Mouse (Mus musculus) liver, adult 2 months (tissue): ENCODE measurements at regions not wholly inside any gene's neighbourhood (a gene's known extent, or its start where the extent isn't known, plus 50 kb on each side); places are given as distances from the start of the nearest gene placed in this dataset.

Experiments used
- DNase-seq: peaks from one replicate; pipeline ENCODE4 v3.0.0-alpha.2; 2011; ENCODE audit warnings: low read depth, low spot score; ENCODE audit errors: extremely low read depth
- H3K27ac ChIP-seq: fragments of 200-500 bp; replicated peaks from 2 replicates; pipeline ENCODE4 v1.5.1; 2012; ENCODE audit warnings: low read depth, mild to moderate bottlenecking, control low read depth, inconsistent platforms, low read length; ENCODE audit not compliant: insufficient read depth
- H3K27me3 ChIP-seq: fragments of 200-500 bp; 2 replicates; pipeline ENCODE4 v1.6.1; 2012; ENCODE audit warnings: mild to moderate bottlenecking, moderate library complexity, low read length, inconsistent platforms; ENCODE audit not compliant: control insufficient read depth, insufficient read depth
- H3K36me3 ChIP-seq: fragments of 200-500 bp; 2 replicates; pipeline ENCODE4 v1.6.1; 2012; ENCODE audit warnings: low read length, inconsistent platforms; ENCODE audit not compliant: control insufficient read depth, insufficient read depth
- H3K4me1 ChIP-seq: fragments of 200-500 bp; 2 replicates; pipeline ENCODE4 v1.6.1; 2011; ENCODE audit warnings: low read length; ENCODE audit not compliant: control insufficient read depth, insufficient read depth
- H3K4me3 ChIP-seq: fragments of 200-500 bp; 2 replicates; pipeline ENCODE4 v1.5.1; 2011; ENCODE audit warnings: low read depth, mild to moderate bottlenecking, control low read depth, low read length, moderate library complexity; ENCODE audit not compliant: insufficient read depth
- H3K79me2 ChIP-seq: fragments of 200-500 bp; 2 replicates; pipeline ENCODE4 v1.6.1; 2012; ENCODE audit warnings: inconsistent platforms, mild to moderate bottlenecking, low read length, moderate library complexity; ENCODE audit not compliant: control insufficient read depth, insufficient read depth
- H3K9ac ChIP-seq: fragments of 200-500 bp; 2 replicates; pipeline ENCODE4 v1.6.1; 2012; ENCODE audit warnings: low read depth, mild to moderate bottlenecking, control low read depth, inconsistent platforms, low read length
- CTCF ChIP-seq: fragments of 200-500 bp; IDR thresholded peaks from 2 replicates; pipeline ENCODE4 v1.5.1; 2011; ENCODE audit warnings: low read depth, low read length, control low read depth
- POLR2A ChIP-seq: fragments of 200-500 bp; IDR thresholded peaks from 2 replicates; pipeline ENCODE4 v1.6.1; 2011; ENCODE audit warnings: low read length, control low read depth; ENCODE audit not compliant: insufficient read depth; ENCODE audit errors: extremely low read depth
- WGBS: fragments of 180-500 bp; shearing (Covaris S2); methylation state at CpG from one replicate; pipeline ENCODE4 v1.1.7; 2018; 5-methylcytosine and 5-hydroxymethylcytosine counted together

DNA sequence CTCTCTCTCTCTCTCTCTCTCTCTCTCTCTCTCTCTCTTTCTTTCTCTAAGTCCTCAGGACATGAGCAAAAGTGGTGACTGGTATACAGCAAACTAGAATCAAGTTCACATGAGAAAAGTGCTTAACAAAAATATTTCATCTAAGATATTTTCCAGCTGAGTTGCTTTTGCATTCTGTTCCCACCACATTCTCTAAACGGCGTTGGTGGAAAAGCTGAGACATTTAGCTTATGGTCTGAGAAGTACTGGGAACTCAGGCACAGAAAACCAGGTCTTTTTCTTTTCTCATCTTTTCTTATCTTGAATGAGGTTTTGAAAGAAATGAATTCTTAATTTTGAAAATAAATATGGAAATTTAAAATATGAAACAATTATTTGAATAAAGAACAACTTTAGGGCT, 182.6 kb downstream of the Cetn3 start:
- Histone ChIP-seq H3K79me2 (no peaks in the 10 kb centered on the region), H3K9ac (no peak overlapping the region), H3K27me3 (no peaks in the 10 kb centered on the region), H3K36me3 (no peaks in the 10 kb centered on the region), H3K4me1 (no peaks in the 10 kb centered on the region), H3K4me3 (no peak overlapping the region), H3K27ac (no peak overlapping the region)
- WGBS: 89% methylated on average over 2 of the region's 2 CpGs
- no peak for DNase-seq
- TF ChIP-seq CTCF: no peak
- no peak for TF ChIP-seq POLR2A

DNA sequence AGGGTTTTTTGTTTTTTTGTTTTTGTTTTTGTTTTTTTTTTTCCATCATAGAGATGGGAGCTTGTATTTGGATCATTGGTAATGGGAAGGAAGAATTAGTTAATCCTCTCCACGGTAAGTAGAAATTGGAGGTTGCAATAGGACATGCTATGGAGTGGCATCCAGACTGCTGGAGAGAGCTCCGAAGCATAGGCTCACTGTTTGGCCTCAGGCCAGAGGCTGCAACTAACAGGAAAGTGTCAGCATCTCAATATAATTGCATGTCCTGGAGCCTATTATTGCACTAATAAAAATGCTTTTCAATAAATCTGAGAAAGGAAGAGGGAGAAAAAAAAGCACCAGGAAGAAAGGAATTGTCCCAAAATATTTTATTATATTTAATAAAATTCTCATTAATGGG, 193.0 kb downstream of the Cetn3 start:
- H3K27me3 ChIP-seq: no peaks in the 10 kb centered on the region
- no peak overlapping the region for H3K4me3 ChIP-seq
- H3K4me1 ChIP-seq: no peaks in the 10 kb centered on the region
- 76% methylated on average over 2 of the region's 2 CpGs for WGBS
- no peaks in the 10 kb centered on the region for H3K36me3 ChIP-seq
- no peak for DNase-seq
- H3K27ac ChIP-seq: no peak overlapping the region
- H3K9ac ChIP-seq: no peak overlapping the region
- H3K79me2 ChIP-seq: no peaks in the 10 kb centered on the region
- TF ChIP-seq POLR2A: no peak
- no peak for TF ChIP-seq CTCF

DNA sequence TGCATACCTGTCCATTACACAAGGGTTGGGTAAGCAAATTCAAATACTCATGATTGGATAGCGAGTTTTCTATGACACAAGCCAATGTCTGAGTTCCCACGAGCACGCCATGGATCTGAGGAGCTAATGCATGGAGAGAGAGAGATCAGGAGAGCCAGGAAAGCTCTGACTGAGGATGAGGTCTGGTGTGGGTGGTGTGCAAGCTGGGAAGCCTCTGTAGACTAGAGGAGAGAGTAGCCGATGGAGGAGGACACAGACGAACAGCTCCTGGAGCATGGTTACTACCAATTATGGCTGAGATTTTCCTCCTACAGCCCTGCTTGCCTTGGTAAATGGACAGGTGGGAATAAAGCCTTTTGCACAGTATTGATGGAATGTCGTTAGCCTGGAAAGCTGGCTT, 195.1 kb downstream of the Cetn3 start:
- H3K27me3 ChIP-seq: no peaks in the 10 kb centered on the region
- DNase-seq: no peak
- no peak overlapping the region for H3K27ac ChIP-seq
- H3K4me1 ChIP-seq: no peaks in the 10 kb centered on the region
- H3K9ac ChIP-seq: no peak overlapping the region
- H3K79me2 ChIP-seq: no peaks in the 10 kb centered on the region
- no peak for TF ChIP-seq CTCF
- H3K4me3 ChIP-seq: no peak overlapping the region
- H3K36me3 ChIP-seq: no peaks in the 10 kb centered on the region
- 74% methylated on average over 6 of the region's 6 CpGs for WGBS

DNA sequence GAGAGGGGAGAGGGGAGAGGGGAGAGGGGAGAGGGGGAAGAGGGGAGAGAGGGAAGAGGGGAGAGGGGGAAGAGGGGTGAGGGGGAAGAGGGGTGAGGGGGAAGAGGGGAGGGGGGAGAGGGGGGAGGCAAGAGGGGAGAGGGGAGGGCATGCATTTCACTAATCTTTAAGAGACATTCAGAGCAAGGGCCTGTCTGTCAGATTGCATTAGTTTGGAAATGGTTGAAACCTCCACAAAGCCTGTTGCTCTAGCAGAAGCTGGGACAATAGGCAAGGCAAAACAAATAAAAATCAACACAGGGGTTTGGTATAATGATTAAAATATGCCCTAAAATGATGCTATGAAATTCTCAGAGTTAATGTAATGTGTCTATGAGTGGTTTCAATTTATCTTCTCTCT, 196.4 kb downstream of the Cetn3 start:
- Histone ChIP-seq H3K4me1 (no peaks in the 10 kb centered on the region), H3K27ac (no peak overlapping the region), H3K4me3 (no peak overlapping the region), H3K9ac (no peak overlapping the region), H3K27me3 (no peaks in the 10 kb centered on the region), H3K79me2 (no peaks in the 10 kb centered on the region), H3K36me3 (no peaks in the 10 kb centered on the region)
- no peak for DNase-seq
- TF ChIP-seq POLR2A: no peak
- no peak for TF ChIP-seq CTCF

DNA sequence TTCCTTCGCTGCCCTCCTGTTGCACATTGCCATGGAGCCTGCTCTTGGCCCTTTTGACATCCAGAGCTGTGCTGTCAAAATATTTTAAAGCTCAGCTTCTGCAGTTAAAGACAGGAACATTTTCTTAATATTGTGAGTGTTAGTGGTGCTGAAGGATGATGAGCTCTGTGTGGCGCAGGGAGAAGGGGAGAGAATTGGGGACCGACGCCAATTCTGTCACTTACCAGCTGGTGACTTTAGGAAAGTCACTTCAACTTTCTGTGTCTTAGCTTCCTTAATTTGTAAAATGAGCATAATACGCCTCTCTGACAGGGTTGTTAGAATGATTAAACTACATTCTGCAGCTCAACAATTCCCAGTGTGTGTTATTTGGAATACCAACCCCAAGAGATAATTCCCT, 197.2 kb downstream of the Cetn3 start:
- Histone ChIP-seq H3K4me1 (no peaks in the 10 kb centered on the region), H3K36me3 (no peaks in the 10 kb centered on the region), H3K27ac (no peak overlapping the region), H3K9ac (no peak overlapping the region), H3K79me2 (no peaks in the 10 kb centered on the region), H3K27me3 (no peaks in the 10 kb centered on the region), H3K4me3 (no peak overlapping the region)
- DNase-seq: no peak
- 80% methylated on average over 5 of the region's 5 CpGs for WGBS
- no peak for TF ChIP-seq CTCF
- no peak for TF ChIP-seq POLR2A

DNA sequence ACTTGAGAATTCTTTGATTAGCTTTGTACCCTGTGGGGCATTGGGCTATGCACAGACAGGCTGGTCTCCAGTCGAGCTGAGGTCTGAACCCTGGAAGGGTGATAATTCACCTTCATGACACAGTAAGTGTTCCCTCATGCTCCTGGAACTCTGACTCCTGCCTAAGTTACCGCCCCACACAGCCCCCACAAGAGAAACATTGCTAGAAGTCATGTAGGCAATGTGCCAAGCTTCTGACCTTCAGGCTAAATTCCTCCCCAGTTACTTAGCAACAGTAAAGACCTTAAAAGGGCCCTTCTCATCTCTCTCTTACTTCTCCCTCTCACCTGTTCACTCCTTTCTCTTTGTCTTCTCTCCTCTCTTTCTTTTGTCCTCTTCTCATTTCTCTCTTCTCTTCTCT, 199.6 kb downstream of the Cetn3 start:
- Histone ChIP-seq H3K9ac (no peak overlapping the region), H3K4me3 (no peak overlapping the region), H3K27ac (no peak overlapping the region), H3K36me3 (no peaks in the 10 kb centered on the region), H3K79me2 (no peaks in the 10 kb centered on the region), H3K27me3 (no peaks in the 10 kb centered on the region), H3K4me1 (no peaks in the 10 kb centered on the region)
- TF ChIP-seq CTCF: no peak
- TF ChIP-seq POLR2A: no peak
- WGBS: 67% methylated on average over 2 of the region's 2 CpGs
- DNase-seq: no peak
